Mouse (Mus musculus) liver, adult 2 months (tissue): Measurements from ENCODE around the gene Gabrb2.

Source experiments
- CTCF ChIP-seq: fragments of 200-500 bp; IDR thresholded peaks from 2 replicates; pipeline ENCODE4 v1.5.1; 2011; ENCODE audit warnings: low read depth, low read length, control low read depth
- POLR2A ChIP-seq: fragments of 200-500 bp; IDR thresholded peaks from 2 replicates; pipeline ENCODE4 v1.6.1; 2011; ENCODE audit warnings: low read length, control low read depth; ENCODE audit not compliant: insufficient read depth; ENCODE audit errors: extremely low read depth

GRCm38 (mm10) chr11:42390682-42391290 is 28.8 kb upstream of the Gabrb2 start:
- TF ChIP-seq CTCF, result no peak
- TF ChIP-seq POLR2A, result no peak
